Mouse (Mus musculus): ENCODE data around the gene Cbl.

Gene Cbl

GRCm38 (mm10) chr9:44096536-44096935 lies 137.3 kb downstream of the Cbl start:
- DNase-seq, result peak; percentile 67

DNA sequence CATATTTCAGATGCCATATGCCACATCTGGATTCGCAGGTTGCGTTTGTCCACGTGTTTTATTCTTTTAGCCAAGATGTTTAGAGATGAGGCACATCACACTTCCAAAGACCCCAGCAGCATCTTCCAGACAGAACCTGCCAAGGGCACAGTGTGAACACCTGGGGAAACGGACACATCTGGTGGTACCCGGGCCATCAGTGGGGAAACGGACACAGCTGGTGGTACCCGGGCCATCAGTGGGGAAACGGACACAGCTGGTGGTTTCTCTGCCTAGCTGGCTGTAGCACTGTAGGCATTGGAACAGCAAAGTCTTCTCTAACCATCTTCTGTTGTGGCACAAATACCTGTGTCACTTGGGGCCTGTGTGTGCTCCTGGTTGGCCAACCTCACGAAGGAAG lies 138.1 kb downstream of the Cbl start:
- no peak for DNase-seq

DNA sequence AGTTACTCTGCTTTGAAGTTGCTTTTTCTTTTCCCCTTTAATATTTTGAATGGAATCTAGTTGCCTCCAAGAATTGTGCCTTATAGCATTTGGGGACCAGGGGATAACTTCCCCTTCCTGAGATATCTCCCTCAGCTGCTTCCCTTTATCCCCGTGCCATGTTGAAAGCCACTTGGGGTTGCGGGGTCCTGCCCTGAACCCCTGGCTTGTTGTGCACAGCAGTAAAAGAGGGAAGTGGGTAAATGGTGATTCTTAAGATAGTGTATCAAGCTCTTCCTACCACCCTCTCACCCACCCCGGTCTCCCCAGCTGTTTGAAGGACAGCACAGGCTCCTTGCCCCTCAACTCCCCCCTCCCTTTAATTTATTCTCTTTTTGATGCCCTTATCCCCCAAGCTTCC lies 139.1 kb downstream of the Cbl start:
- DNase-seq, result no peak

- peak; percentile 81 for DNase-seq
Observed at GRCm38 (mm10) chr9:44093612-44094503, 140.0 kb downstream of the Cbl start.
